Mouse (Mus musculus) forebrain, embryonic 16.5 days (tissue): ENCODE measurements around the gene Zmiz1. TPM values are rescaled to one million over a fixed set of nuclear protein-coding genes. Genes with fewer than 3 reads are reported as not detected.
A peak's percentile ranks its signal among the peaks of the same experiment; 100 is the strongest.

Experiments used
- ATAC-seq: fragments of 200-750 bp; cut with Nextera tagmentation; 2 replicates; pipeline ENCODE4 v1.8.0; 2017; ENCODE audit warnings: mild to moderate bottlenecking, moderate library complexity
- H3K27ac ChIP-seq: fragments of 300-500 bp; sonication (generic); 2 replicates; pipeline ENCODE4 v1.5.1; 2014; ENCODE audit warnings: low read length, control low read depth
- H3K27me3 ChIP-seq: fragments of 300-500 bp; sonication (generic); replicated peaks from 2 replicates; pipeline ENCODE4 v1.6.1; 2014; ENCODE audit warnings: low read length; ENCODE audit not compliant: control insufficient read depth, insufficient read depth
- H3K36me3 ChIP-seq: fragments of 300-500 bp; sonication (generic); 2 replicates; pipeline ENCODE4 v1.6.1; 2014; ENCODE audit not compliant: control insufficient read depth, insufficient read depth
- H3K4me1 ChIP-seq: fragments of 300-500 bp; sonication (generic); replicated peaks from 2 replicates; pipeline ENCODE4 v1.6.1; 2014; ENCODE audit warnings: low read length; ENCODE audit not compliant: control insufficient read depth, insufficient read depth
- H3K4me2 ChIP-seq: fragments of 300-500 bp; sonication (generic); 2 replicates; pipeline ENCODE4 v1.6.1; 2014; ENCODE audit warnings: mild to moderate bottlenecking, low read length, control low read depth
- H3K4me3 ChIP-seq: fragments of 300-500 bp; sonication (generic); replicated peaks from 2 replicates; pipeline ENCODE4 v1.5.1; 2014; ENCODE audit warnings: mild to moderate bottlenecking, low read length, control low read depth
- H3K9ac ChIP-seq: fragments of 300-500 bp; sonication (generic); replicated peaks from 2 replicates; pipeline ENCODE4 v1.6.1; 2014; ENCODE audit warnings: low read depth, low read length, control low read depth
- H3K9me3 ChIP-seq: fragments of 300-500 bp; sonication (generic); 2 replicates; pipeline ENCODE4 v1.6.1; 2016; ENCODE audit warnings: low read length; ENCODE audit not compliant: control insufficient read depth
- WGBS: fragments of 180-500 bp; shearing (Covaris S2); extraction: QIAGEN DNeasy Blood & Tissue Kit; methylation state at CpG from one replicate; pipeline ENCODE4 v1.1.7; 2014; 5-methylcytosine and 5-hydroxymethylcytosine counted together
- polyA plus RNA-seq: library from polyadenylated mRNA; unstranded; fragments of >200 nt; fragmentation: Nextera tagmentation; extraction: Ambion mirVana; gene quantifications from 2 replicates; pipeline ENCODE4 v1.2.1, GENCODE M21; 2015

Gene Zmiz1
- polyA plus RNA-seq, 1 experiment from 2014 or later, result 56.6 TPM

GRCm38 (mm10) chr14:25559907-25560306 is 100.9 kb downstream of the Zmiz1 start:
- H3K36me3 ChIP-seq, result no peaks in the 10 kb centered on the region
- no peaks in the 10 kb centered on the region for H3K9me3 ChIP-seq
- H3K27me3 ChIP-seq, result no peaks in the 10 kb centered on the region
- no peak for ATAC-seq
- H3K4me1 ChIP-seq, result peaks cover 36% of the 10 kb centered on the region
- H3K4me3 ChIP-seq, result no peak overlapping the region
- 84% methylated on average over 5 of the region's 5 CpGs for WGBS
- no peak overlapping the region for H3K9ac ChIP-seq
- H3K4me2 ChIP-seq, result no peak overlapping the region
- no peak overlapping the region for H3K27ac ChIP-seq

- WGBS, result 79% methylated on average over 3 of the region's 3 CpGs
- no peaks in the 10 kb centered on the region for H3K9me3 ChIP-seq
- no peak overlapping the region for H3K9ac ChIP-seq
- H3K27me3 ChIP-seq, result no peaks in the 10 kb centered on the region
- no peaks in the 10 kb centered on the region for H3K36me3 ChIP-seq
- no peak overlapping the region for H3K27ac ChIP-seq
- H3K4me2 ChIP-seq, result no peak overlapping the region
- no peak overlapping the region for H3K4me3 ChIP-seq
- no peak for ATAC-seq
- peaks cover 36% of the 10 kb centered on the region for H3K4me1 ChIP-seq
Observed at GRCm38 (mm10) chr14:25560841-25561240, 101.9 kb downstream of the Zmiz1 start.

- H3K36me3 ChIP-seq, result no peaks in the 10 kb centered on the region
- ATAC-seq, result no peak
- no peak overlapping the region for H3K27ac ChIP-seq
- H3K4me2 ChIP-seq, result no peak overlapping the region
- no peak overlapping the region for H3K9ac ChIP-seq
- H3K4me1 ChIP-seq, result peaks cover 30% of the 10 kb centered on the region
- 80% methylated on average over 1 of the region's 1 CpGs for WGBS
- no peaks in the 10 kb centered on the region for H3K27me3 ChIP-seq
- H3K9me3 ChIP-seq, result no peaks in the 10 kb centered on the region
- no peak overlapping the region for H3K4me3 ChIP-seq
Observed at GRCm38 (mm10) chr14:25561716-25562115, 102.7 kb downstream of the Zmiz1 start.

GRCm38 (mm10) chr14:25562447-25562846 is 103.5 kb downstream of the Zmiz1 start:
- no peak overlapping the region for H3K4me3 ChIP-seq
- H3K4me1 ChIP-seq, result peaks cover 23% of the 10 kb centered on the region
- H3K27ac ChIP-seq, result no peak overlapping the region
- H3K4me2 ChIP-seq, result no peak overlapping the region
- H3K27me3 ChIP-seq, result no peaks in the 10 kb centered on the region
- no peaks in the 10 kb centered on the region for H3K36me3 ChIP-seq
- ATAC-seq, result no peak
- WGBS, result 90% methylated on average over 4 of the region's 4 CpGs
- H3K9ac ChIP-seq, result no peak overlapping the region
- H3K9me3 ChIP-seq, result no peaks in the 10 kb centered on the region

- Histone ChIP-seq H3K4me1 (peaks cover 18% of the 10 kb centered on the region), H3K9ac (no peak overlapping the region), H3K36me3 (no peaks in the 10 kb centered on the region), H3K4me3 (no peak overlapping the region), H3K9me3 (no peaks in the 10 kb centered on the region), H3K27me3 (no peaks in the 10 kb centered on the region), H3K27ac (no peak overlapping the region), H3K4me2 (no peak overlapping the region)
- no peak for ATAC-seq
- 77% methylated on average over 7 of the region's 7 CpGs for WGBS
Observed at GRCm38 (mm10) chr14:25562909-25563308, 103.9 kb downstream of the Zmiz1 start.

GRCm38 (mm10) chr14:25564577-25564976 is 105.6 kb downstream of the Zmiz1 start:
- Histone ChIP-seq H3K27me3 (no peaks in the 10 kb centered on the region), H3K27ac (peak overlapping the region; percentile 41), H3K36me3 (no peaks in the 10 kb centered on the region), H3K4me2 (no peak overlapping the region), H3K9ac (no peak overlapping the region), H3K4me1 (peaks cover 16% of the 10 kb centered on the region), H3K9me3 (no peaks in the 10 kb centered on the region), H3K4me3 (no peak overlapping the region)
- no peak for ATAC-seq
- WGBS, result 57% methylated on average over 8 of the region's 8 CpGs

- Histone ChIP-seq H3K36me3 (no peaks in the 10 kb centered on the region), H3K4me2 (no peak overlapping the region), H3K27me3 (no peaks in the 10 kb centered on the region), H3K4me3 (no peak overlapping the region), H3K9me3 (no peaks in the 10 kb centered on the region), H3K9ac (0 out of 2 replicates have a peak overlapping the region, but pooled peaks have one; percentile 6), H3K4me1 (peaks cover 16% of the 10 kb centered on the region), H3K27ac (peak overlapping the region; percentile 41)
- 17% methylated on average over 11 of the region's 11 CpGs for WGBS
- ATAC-seq, result peak; percentile 82
Observed at GRCm38 (mm10) chr14:25565344-25566088, 106.5 kb downstream of the Zmiz1 start.

GRCm38 (mm10) chr14:25567245-25567644 is 108.3 kb downstream of the Zmiz1 start:
- H3K4me1 ChIP-seq, result peaks cover 16% of the 10 kb centered on the region
- H3K9me3 ChIP-seq, result no peaks in the 10 kb centered on the region
- WGBS, result 48% methylated on average over 3 of the region's 3 CpGs
- H3K36me3 ChIP-seq, result peaks cover 3% of the 10 kb centered on the region; the same call in 1 of the 2 replicates
- no peak for ATAC-seq
- H3K4me2 ChIP-seq, result no peak overlapping the region
- H3K9ac ChIP-seq, result no peak overlapping the region
- no peaks in the 10 kb centered on the region for H3K27me3 ChIP-seq
- no peak overlapping the region for H3K27ac ChIP-seq
- no peak overlapping the region for H3K4me3 ChIP-seq

- 99% methylated on average over 2 of the region's 2 CpGs for WGBS
- Histone ChIP-seq H3K4me1 (peaks cover 16% of the 10 kb centered on the region), H3K9ac (no peak overlapping the region), H3K4me3 (no peak overlapping the region), H3K36me3 (peaks cover 4% of the 10 kb centered on the region; the same call in 1 of the 2 replicates), H3K9me3 (no peaks in the 10 kb centered on the region), H3K27me3 (no peaks in the 10 kb centered on the region), H3K4me2 (no peak overlapping the region), H3K27ac (no peak overlapping the region)
- ATAC-seq, result no peak
Observed at GRCm38 (mm10) chr14:25567837-25568236, 108.9 kb downstream of the Zmiz1 start.
